Mouse (Mus musculus) ES-E14 (cell line): ENCODE measurements around the gene Slc28a3. TPM values are rescaled to one million over a fixed set of nuclear protein-coding genes. Genes with fewer than 3 reads are reported as not detected.

Source experiments
- DNase-seq: peaks from one replicate; pipeline ENCODE4 v3.0.0-alpha.2; 2013; ENCODE audit warnings: low read depth, low spot score
- H3K27ac ChIP-seq: 2 replicates; pipeline ENCODE4 v1.5.1; 2012; ENCODE audit warnings: low read depth, mild to moderate bottlenecking, low read length, moderate library complexity, mixed read lengths; ENCODE audit not compliant: poor library complexity, insufficient read depth, severe bottlenecking
- H3K36me3 ChIP-seq: 2 replicates; pipeline ENCODE4 v1.6.1; 2012; ENCODE audit warnings: mild to moderate bottlenecking, low read length, moderate library complexity, mixed read lengths; ENCODE audit not compliant: control insufficient read depth, poor library complexity, insufficient read depth, severe bottlenecking
- H3K4me1 ChIP-seq, 2 experiments: fragments of 150-350 bp in 1 of 2; sonication (generic) in 1 of 2; 2 replicates each; pipeline ENCODE4 v1.6.1; 2012; ENCODE audit warnings: low read length in 2 of 2, mild to moderate bottlenecking in 1 of 2, mixed read lengths in 1 of 2; ENCODE audit not compliant: control insufficient read depth in 2 of 2, insufficient read depth in 2 of 2, poor library complexity in 1 of 2
- H3K4me3 ChIP-seq, 2 experiments: fragments of 150-350 bp in 1 of 2; sonication (generic) in 1 of 2; 2 replicates each; pipeline ENCODE4 v1.5.1; 2012; ENCODE audit warnings: low read length in 2 of 2, low read depth in 1 of 2, mild to moderate bottlenecking in 1 of 2, mixed read lengths in 1 of 2; ENCODE audit not compliant: insufficient read depth in 1 of 2, poor library complexity in 1 of 2, severe bottlenecking in 1 of 2
- H3K9ac ChIP-seq: 2 replicates; pipeline ENCODE4 v1.6.1; 2012; ENCODE audit warnings: low read depth, mild to moderate bottlenecking, low read length, mixed read lengths; ENCODE audit not compliant: poor library complexity, insufficient read depth, severe bottlenecking
- H3K9me3 ChIP-seq: fragments of 150-350 bp; sonication (generic); 2 replicates; pipeline ENCODE4 v1.6.1; 2012; ENCODE audit warnings: low read depth, mild to moderate bottlenecking, low read length; ENCODE audit not compliant: control insufficient read depth, insufficient read depth
- CHD2 ChIP-seq: IDR thresholded peaks from 2 replicates; pipeline ENCODE4 v1.6.1; 2014; ENCODE audit warnings: mild to moderate bottlenecking, low read depth, low read length, inconsistent platforms
- HCFC1 ChIP-seq: IDR thresholded peaks from 2 replicates; pipeline ENCODE4 v1.6.1; 2012; ENCODE audit warnings: low read length, inconsistent platforms, borderline replicate concordance; ENCODE audit not compliant: insufficient read depth
- MAFK ChIP-seq: IDR thresholded peaks from 2 replicates; pipeline ENCODE4 v1.6.1; 2014; ENCODE audit warnings: mild to moderate bottlenecking, low read depth, low read length, inconsistent platforms; ENCODE audit not compliant: insufficient read depth
- ZC3H11A ChIP-seq: IDR thresholded peaks from 2 replicates; pipeline ENCODE4 v1.6.1; 2012; ENCODE audit warnings: low read depth, mild to moderate bottlenecking, inconsistent platforms, low read length, borderline replicate concordance
- ZNF384 ChIP-seq: IDR thresholded peaks from 2 replicates; pipeline ENCODE4 v1.6.1; 2012; ENCODE audit warnings: low read depth, low read length, inconsistent platforms
- in situ Hi-C, 2 experiments: fragments of 600-800 bp; cut with MboI; formaldehyde crosslinking; loops; one replicate each; pipeline ENCODE4 v1.15.1; 2025; ENCODE audit warnings: low sequenced_read_pairs in 2 of 2, inconsistent platforms in 1 of 2; ENCODE audit not compliant: unreplicated experiment in 2 of 2
- total RNA-seq: library from RNA; depleted of rRNA; stranded (reverse); fragments of 300-350 nt; gene quantifications from 2 replicates; pipeline ENCODE4 v1.2.3, GENCODE M21; 2012; rRNA removed

Slc28a3 gene
- total RNA-seq, 1 experiment, result 0.27 TPM

GRCm38 (mm10) chr13:58503610-58504009 is 107.1 kb downstream of the Slc28a3 start:
- Histone ChIP-seq H3K9ac (no peak overlapping the region), H3K4me3 (no peak overlapping the region), H3K27ac (no peak overlapping the region), H3K4me1 (no peaks in the 10 kb centered on the region), H3K36me3 (no peaks in the 10 kb centered on the region), H3K9me3 (no peaks in the 10 kb centered on the region)
- no peak for DNase-seq
- TF ChIP-seq HCFC1, result no peak
- no peak for TF ChIP-seq CHD2
- no peak for TF ChIP-seq ZC3H11A
- no peak for TF ChIP-seq ZNF384
- no peak for TF ChIP-seq MAFK
- in situ Hi-C loops, result no loop called here

DNA sequence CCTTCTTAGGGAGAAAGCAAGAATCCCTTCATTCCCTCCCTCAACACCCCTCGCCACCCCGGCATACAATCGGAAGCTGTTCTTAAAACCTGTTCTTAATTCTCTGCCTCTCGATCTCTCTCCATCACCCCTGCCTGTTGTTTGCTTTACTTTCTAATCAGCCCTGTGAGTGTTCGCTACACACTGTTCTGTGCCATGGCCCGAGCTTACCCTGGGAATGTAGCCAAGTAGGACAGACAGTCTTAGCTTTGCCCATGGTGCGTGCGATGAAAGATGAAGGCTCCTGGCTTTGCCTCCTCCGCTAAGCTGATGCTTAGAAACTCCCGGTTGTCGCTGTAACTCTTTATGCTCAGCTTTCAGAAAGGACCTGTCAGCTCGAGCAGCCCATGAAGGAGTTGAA is 112.9 kb downstream of the Slc28a3 start:
- no peak for DNase-seq
- Histone ChIP-seq H3K27ac (no peak overlapping the region), H3K9ac (no peak overlapping the region), H3K36me3 (no peaks in the 10 kb centered on the region), H3K9me3 (no peaks in the 10 kb centered on the region), H3K4me3 (no peak overlapping the region), H3K4me1 (no peaks in the 10 kb centered on the region)
- no peak for TF ChIP-seq ZNF384
- TF ChIP-seq HCFC1, result no peak
- no peak for TF ChIP-seq ZC3H11A
- in situ Hi-C loops, result no loop called here

Other genes with a start within 250 kb of the Slc28a3 start
- gene 2210016F16Rik, start 225.7 kb downstream of the Slc28a3 start, total RNA-seq, result 12.5 and 14.5 TPM in 2 replicates
- gene Rmi1, start 208.6 kb downstream of the Slc28a3 start, total RNA-seq, result 19.5 and 22.3 TPM in 2 replicates
- 576 and 704 TPM in 2 replicates for gene Hnrnpk, start 207.5 kb downstream of the Slc28a3 start, total RNA-seq
- 1.9 and 5.0 TPM in 2 replicates for gene Ntrk2, start 195.7 kb upstream of the Slc28a3 start, total RNA-seq